Mouse (Mus musculus) megakaryocyte, embryonic 14.5 days (primary cell): ENCODE results near the gene Ddn.

ENCODE experiments used
- FLI1 ChIP-seq: IDR thresholded peaks from 2 replicates; pipeline ENCODE4 v1.6.1; 2012; ENCODE audit warnings: low read length, inconsistent platforms, mixed read lengths
- GATA1 ChIP-seq: IDR thresholded peaks from 3 replicates; pipeline ENCODE4 v1.6.1; 2012; ENCODE audit warnings: mixed read lengths, low read length, inconsistent platforms, borderline replicate concordance

- TF ChIP-seq GATA1 (no peak), FLI1 (peak; percentile 99)
These were observed 21.7 kb upstream of the Ddn start, which contains the start of gene Prkag1 for GRCm38 (mm10) chr15:98830736-98831683.
